Mouse (Mus musculus) forebrain, postnatal 0 days (tissue): ENCODE measurements around the gene Mef2b. TPM values are rescaled to one million over a fixed set of nuclear protein-coding genes. Genes with fewer than 3 reads are reported as not detected.

Source experiments
- ATAC-seq: fragments of 200-750 bp; cut with Nextera tagmentation; 2 replicates; pipeline ENCODE4 v1.8.0; 2017; ENCODE audit warnings: mild to moderate bottlenecking, moderate library complexity
- DNase-seq: peaks from one replicate; pipeline ENCODE4 v3.0.0-alpha.2; 2015
- H3K27ac ChIP-seq: fragments of 300-500 bp; sonication (generic); 2 replicates; pipeline ENCODE4 v1.5.1; 2014; ENCODE audit warnings: low read depth, mild to moderate bottlenecking, antibody characterized with exemption, low read length, moderate library complexity, mixed read lengths
- H3K27me3 ChIP-seq: fragments of 300-500 bp; sonication (generic); 2 replicates; pipeline ENCODE4 v1.6.1; 2014; ENCODE audit warnings: mild to moderate bottlenecking, low read length, mixed read lengths; ENCODE audit not compliant: insufficient read depth
- H3K36me3 ChIP-seq: fragments of 300-500 bp; sonication (generic); 2 replicates; pipeline ENCODE4 v1.6.1; 2014; ENCODE audit warnings: mild to moderate bottlenecking, moderate library complexity; ENCODE audit not compliant: insufficient read depth
- H3K4me1 ChIP-seq: fragments of 300-500 bp; sonication (generic); 2 replicates; pipeline ENCODE4 v1.6.1; 2014; ENCODE audit warnings: antibody characterized with exemption; ENCODE audit not compliant: insufficient read depth
- H3K4me2 ChIP-seq: fragments of 300-500 bp; sonication (generic); 2 replicates; pipeline ENCODE4 v1.6.1; 2014; ENCODE audit warnings: low read depth, mild to moderate bottlenecking, moderate library complexity
- H3K4me3 ChIP-seq: fragments of 300-500 bp; sonication (generic); 2 replicates; pipeline ENCODE4 v1.5.1; 2014; ENCODE audit warnings: low read depth, low read length, mixed read lengths
- H3K9ac ChIP-seq: fragments of 300-500 bp; sonication (generic); 2 replicates; pipeline ENCODE4 v1.6.1; 2014; ENCODE audit warnings: mild to moderate bottlenecking
- H3K9me3 ChIP-seq: fragments of 300-500 bp; sonication (generic); 2 replicates; pipeline ENCODE4 v1.6.1; 2016; ENCODE audit warnings: low read length
- CTCF ChIP-seq: sonication (generic); IDR thresholded peaks from 2 replicates; pipeline ENCODE4 v1.5.1; 2016; ENCODE audit warnings: antibody characterized with exemption, control low read depth, low read depth
- WGBS: fragments of 180-500 bp; shearing (Covaris S2); extraction: QIAGEN DNeasy Blood & Tissue Kit; methylation state at CpG from one replicate; pipeline ENCODE4 v1.1.7; 2014; 5-methylcytosine and 5-hydroxymethylcytosine counted together
- polyA plus RNA-seq: library from polyadenylated mRNA; unstranded; fragments of >200 nt; fragmentation: Nextera tagmentation; extraction: Ambion mirVana; gene quantifications from 2 replicates; pipeline ENCODE4 v1.2.1, GENCODE M21; 2015
- total RNA-seq: library from RNA; depleted of rRNA; stranded (reverse); fragments of >200 nt; gene quantifications from 2 replicates; pipeline ENCODE4 v1.2.3, GENCODE M21; 2014

Gene Mef2b
- total and polyA plus RNA-seq, 2 experiments from 2014 or later: 0.90 to 1.7 TPM

DNA sequence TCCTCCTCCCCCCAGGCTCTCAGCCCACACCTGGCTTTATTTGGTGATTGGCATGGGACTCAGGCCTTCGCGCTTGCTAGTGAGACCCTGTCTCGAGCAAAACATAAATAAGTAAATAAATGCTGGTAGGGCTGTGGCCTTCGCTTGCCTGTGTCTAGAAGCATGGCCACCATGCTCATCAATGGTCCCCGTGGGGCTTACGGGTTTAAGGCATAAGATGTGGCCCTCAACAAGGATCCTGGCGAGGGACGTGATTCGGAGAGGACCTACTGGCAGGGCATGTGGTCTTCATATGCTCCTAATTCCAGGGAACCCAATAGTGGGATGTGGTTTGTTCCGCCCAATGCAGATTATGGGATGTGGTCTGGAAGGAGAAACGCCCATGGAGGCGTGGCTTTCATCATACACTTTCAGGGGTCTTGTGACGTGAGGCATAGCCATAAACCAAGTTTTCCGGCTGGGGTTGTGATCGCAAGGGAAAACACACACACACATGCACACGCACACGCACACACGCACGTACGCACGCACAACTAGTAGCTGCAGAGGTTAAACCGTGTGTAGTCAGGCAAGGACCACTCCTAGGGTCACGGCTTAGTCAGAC is 28.2 kb upstream of the Mef2b start:
- no peaks in the 10 kb centered on the region for H3K27me3 ChIP-seq
- H3K36me3 ChIP-seq: peaks cover 96% of the 10 kb centered on the region
- no peak overlapping the region for H3K27ac ChIP-seq
- no peak for TF ChIP-seq CTCF
- no peak overlapping the region for H3K4me2 ChIP-seq
- ATAC-seq (0 out of 2 replicates have a peak, but pooled peaks have one; percentile 7), DNase-seq (peak; percentile 25)
- no peaks in the 10 kb centered on the region for H3K9me3 ChIP-seq
- 68% methylated on average over 23 of the region's 23 CpGs for WGBS
- no peak overlapping the region for H3K9ac ChIP-seq
- no peaks in the 10 kb centered on the region for H3K4me1 ChIP-seq
- no peak overlapping the region for H3K4me3 ChIP-seq

DNA sequence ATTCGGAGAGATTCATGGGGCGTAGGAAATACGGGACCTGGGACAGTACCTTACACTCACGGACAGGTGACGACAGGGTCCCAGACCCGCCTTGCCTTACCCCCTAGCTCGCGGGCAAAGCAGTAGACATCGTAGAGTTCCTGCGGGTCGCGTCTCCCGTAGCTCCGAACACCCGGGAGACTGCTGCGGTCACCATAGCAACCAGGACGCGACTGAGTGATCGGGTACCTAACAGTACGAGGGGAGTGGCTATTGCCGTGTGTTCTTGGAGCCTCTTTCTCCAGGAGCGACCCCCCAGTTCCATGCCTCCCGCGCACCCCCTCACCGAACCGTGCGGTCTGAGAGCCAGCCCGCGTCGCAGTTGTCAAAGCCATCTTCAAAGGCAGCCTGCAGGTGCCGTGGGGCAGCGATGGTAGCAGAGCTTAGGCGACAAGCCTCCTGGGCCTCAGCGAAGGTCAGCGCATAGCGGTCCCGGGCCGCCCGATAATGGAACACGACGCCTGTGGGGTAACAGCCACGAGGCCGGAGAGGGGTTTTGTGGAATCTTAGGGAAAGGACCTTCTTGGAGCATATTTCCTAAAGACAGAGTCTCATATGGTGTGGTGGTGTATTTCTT is 27.0 kb upstream of the Mef2b start:
- ATAC-seq (peak; percentile 34; the same call in 1 of the 2 replicates), DNase-seq (peak; percentile 46)
- Histone ChIP-seq H3K9ac (no peak overlapping the region), H3K9me3 (no peaks in the 10 kb centered on the region), H3K4me3 (no peak overlapping the region), H3K27me3 (no peaks in the 10 kb centered on the region), H3K36me3 (peaks cover 90% of the 10 kb centered on the region), H3K27ac (no peak overlapping the region), H3K4me2 (no peak overlapping the region), H3K4me1 (peaks cover 7% of the 10 kb centered on the region; the same call in 1 of the 2 replicates)
- WGBS: 19% methylated on average over 43 of the region's 43 CpGs
- no peak for TF ChIP-seq CTCF

DNA sequence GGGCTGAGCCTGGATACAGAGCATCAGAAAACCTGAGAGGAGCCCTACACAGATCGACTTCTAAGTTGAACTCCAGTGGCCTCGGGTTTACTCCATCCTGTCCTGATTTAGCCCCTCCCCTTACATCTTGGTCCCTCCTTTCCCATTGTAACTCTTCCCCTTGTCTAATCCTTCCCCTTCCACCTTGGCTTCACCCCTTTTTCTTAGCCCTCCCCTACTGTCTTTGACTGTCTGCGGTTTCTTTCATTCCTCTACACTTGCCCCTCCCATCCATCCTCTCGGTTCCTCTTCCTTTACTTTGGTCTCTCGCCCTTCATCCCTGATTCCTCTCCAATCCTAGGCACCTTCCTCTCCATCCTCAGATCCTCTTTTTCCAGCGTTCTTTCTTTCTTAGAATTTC is 25.0 kb upstream of the Mef2b start:
- TF ChIP-seq CTCF: no peak
- DNase-seq (no peak), ATAC-seq (no peak)
- Histone ChIP-seq H3K9ac (no peak overlapping the region), H3K27ac (no peak overlapping the region), H3K4me2 (no peak overlapping the region), H3K9me3 (no peaks in the 10 kb centered on the region), H3K27me3 (no peaks in the 10 kb centered on the region), H3K36me3 (peaks cover 71% of the 10 kb centered on the region), H3K4me1 (peaks cover 13% of the 10 kb centered on the region; the same call in 1 of the 2 replicates), H3K4me3 (no peak overlapping the region)
- 34% methylated on average over 6 of the region's 6 CpGs for WGBS

DNA sequence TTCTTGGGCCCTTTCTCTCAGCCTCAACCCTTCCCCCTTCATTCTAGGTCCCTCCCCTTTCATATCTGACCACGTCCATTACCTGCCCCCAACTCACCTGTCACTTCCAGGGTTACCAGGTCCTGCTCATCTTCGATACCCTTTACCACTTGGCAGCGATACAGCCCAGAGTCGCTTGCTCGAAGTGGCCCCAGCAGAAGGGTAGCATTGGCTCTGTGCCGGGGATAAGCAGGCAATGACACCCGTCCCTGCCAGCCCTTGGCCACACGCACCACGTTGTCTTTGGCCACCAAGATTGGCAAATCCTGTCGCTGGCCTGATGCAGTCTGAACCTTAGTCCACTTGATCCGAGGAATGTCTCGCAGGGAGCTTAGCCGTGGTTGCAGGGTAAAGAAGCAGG is 24.6 kb upstream of the Mef2b start:
- H3K9ac ChIP-seq: no peak overlapping the region
- DNase-seq (no peak), ATAC-seq (no peak)
- no peaks in the 10 kb centered on the region for H3K9me3 ChIP-seq
- H3K4me2 ChIP-seq: no peak overlapping the region
- H3K27me3 ChIP-seq: no peaks in the 10 kb centered on the region
- TF ChIP-seq CTCF: no peak
- peaks cover 13% of the 10 kb centered on the region; the same call in 1 of the 2 replicates for H3K4me1 ChIP-seq
- H3K4me3 ChIP-seq: no peak overlapping the region
- no peak overlapping the region for H3K27ac ChIP-seq
- 67% methylated on average over 13 of the region's 13 CpGs for WGBS
- peaks cover 67% of the 10 kb centered on the region for H3K36me3 ChIP-seq

DNA sequence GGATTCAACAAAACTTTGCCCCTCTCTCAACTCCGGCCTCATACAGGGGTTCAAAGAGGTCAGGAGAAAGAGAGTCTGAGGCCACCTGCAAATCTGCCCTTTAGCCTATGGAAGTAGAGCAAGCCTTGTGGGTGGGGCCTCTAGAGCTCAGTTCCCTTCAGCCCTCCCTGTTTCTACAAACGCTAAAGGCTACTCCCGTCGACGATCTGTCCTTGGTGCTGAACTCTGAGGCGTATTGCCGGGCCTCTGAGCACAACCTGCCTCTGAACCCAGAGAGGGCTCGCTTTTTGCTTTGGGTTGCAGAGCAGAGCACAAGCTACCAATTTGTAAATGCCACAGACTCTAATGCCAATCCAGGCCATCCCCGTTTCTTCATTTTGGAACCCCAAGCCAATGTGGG is 21.9 kb upstream of the Mef2b start:
- TF ChIP-seq CTCF: no peak
- peak overlapping the region; percentile 65; the same call in 1 of the 2 replicates for H3K4me3 ChIP-seq
- 7% methylated on average over 9 of the region's 9 CpGs for WGBS
- peak overlapping the region; percentile 79 for H3K4me2 ChIP-seq
- DNase-seq: no peak
- H3K9me3 ChIP-seq: no peaks in the 10 kb centered on the region
- no peak for ATAC-seq
- peaks cover 13% of the 10 kb centered on the region; the same call in 1 of the 2 replicates for H3K4me1 ChIP-seq
- no peaks in the 10 kb centered on the region for H3K27me3 ChIP-seq
- H3K27ac ChIP-seq: peak overlapping the region; percentile 29
- H3K9ac ChIP-seq: peak overlapping the region; percentile 39; the same call in 1 of the 2 replicates
- peaks cover 39% of the 10 kb centered on the region for H3K36me3 ChIP-seq

DNA sequence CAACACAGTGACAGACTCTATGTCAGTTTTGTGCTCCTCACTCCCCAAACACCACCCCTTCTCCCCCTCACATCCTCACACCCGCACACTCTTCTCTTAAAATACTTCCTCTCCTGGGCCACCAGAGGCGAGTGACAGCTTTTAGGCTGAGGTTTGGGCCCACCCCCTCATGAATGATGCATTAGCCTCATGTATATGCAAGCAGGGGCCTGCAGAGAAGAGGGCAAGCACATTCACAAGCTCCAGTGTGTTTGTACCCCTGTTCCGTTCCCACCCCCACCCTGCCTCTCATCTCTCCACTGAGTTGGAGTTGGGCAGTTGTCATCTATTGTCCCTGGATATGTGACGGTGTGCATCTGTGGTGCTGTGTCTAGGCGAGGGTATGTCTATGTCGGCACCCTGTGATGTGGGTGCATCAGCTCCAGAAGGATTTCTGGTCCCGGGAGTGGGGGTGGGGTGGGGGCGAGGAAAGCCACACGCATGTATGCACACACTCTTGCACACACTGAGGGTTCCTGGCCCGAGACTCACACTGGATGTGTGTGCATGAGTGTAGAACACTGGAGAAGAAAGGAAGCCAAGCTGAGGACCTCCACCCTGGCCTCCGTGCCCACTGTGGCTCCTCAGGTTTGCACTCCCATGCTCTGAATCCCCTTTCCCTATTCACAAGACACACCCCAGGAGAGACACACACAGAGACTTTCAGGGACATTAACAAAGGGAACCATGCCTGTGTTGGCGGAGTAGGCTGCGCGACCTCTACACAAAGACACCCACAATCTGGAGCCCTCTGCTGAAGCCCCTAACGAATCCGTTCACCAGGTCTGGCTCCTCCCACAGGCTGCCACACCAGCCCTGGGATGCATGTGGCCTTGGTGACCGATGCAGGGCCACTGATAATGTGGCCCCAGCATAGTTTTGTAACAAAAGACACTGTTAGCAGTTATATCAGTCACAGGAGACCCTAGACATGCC is 20.5 kb upstream of the Mef2b start:
- Histone ChIP-seq H3K36me3 (peaks cover 27% of the 10 kb centered on the region), H3K9ac (peak overlapping the region; percentile 81), H3K27me3 (no peaks in the 10 kb centered on the region), H3K27ac (peak overlapping the region; percentile 98), H3K4me2 (peak overlapping the region; percentile 79), H3K4me3 (peak overlapping the region; percentile 65), H3K4me1 (peaks cover 13% of the 10 kb centered on the region; the same call in 1 of the 2 replicates), H3K9me3 (no peaks in the 10 kb centered on the region)
- TF ChIP-seq CTCF: peak; percentile 61
- 2% methylated on average over 17 of the region's 17 CpGs for WGBS
- ATAC-seq (peak; percentile 93), DNase-seq (peak; percentile 90)
